Mouse (Mus musculus): ENCODE measurements at regions not wholly inside any gene's neighbourhood (a gene's known extent, or its start where the extent isn't known, plus 50 kb on each side); places are given as distances from the start of the nearest gene placed in this dataset.

GRCm38 (mm10) chr8:90762390-90762789 lies 54.8 kb downstream of the Gm19935 start:
- Histone ChIP-seq H3K4me2 (ENCODE audit: low read length) (no peak overlapping the region), H3K4me3 (ENCODE audit: low read depth, low read length) (no peak overlapping the region), H3K9me3 (replicated peaks; ENCODE audit: control insufficient read depth, low read length, poor library complexity, severe bottlenecking) (no peaks in the 10 kb centered on the region), H3K27me3 (ENCODE audit: control insufficient read depth, insufficient read depth, low read depth, low read length) (no peaks in the 10 kb centered on the region), H3K36me3 (ENCODE audit: control insufficient read depth, insufficient read depth, low read length) (no peaks in the 10 kb centered on the region), H3K9ac (ENCODE audit: low read depth, low read length) (no peak overlapping the region), H3K27ac (ENCODE audit: low read length) (no peak overlapping the region), H3K4me1 (ENCODE audit: control insufficient read depth, insufficient read depth, low read length) (peaks cover 6% of the 10 kb centered on the region; the same call in 1 of the 2 replicates)
- ATAC-seq, result no peak
- WGBS, result 73% methylated on average over 7 of the region's 7 CpGs

DNA sequence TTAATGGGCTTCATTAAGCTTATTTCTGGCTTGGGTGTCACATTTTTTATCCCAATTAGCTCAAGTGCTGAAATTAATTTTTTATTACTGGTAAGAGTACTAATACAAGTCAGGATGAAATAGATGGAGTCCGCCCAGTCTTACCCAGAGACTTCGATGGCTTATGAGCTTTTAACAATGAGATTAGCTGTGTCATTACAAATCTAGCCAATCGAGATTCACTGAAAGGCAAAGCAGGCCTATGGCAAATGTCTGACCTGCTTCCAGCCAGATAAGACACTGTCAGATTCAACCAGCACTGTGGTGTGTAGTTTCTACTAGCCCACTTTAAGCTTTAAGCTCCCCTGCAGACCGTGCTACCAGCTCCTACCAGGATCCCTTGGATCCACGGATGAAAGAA lies 55.2 kb downstream of the Gm19935 start:
- no peak overlapping the region for H3K27ac ChIP-seq (ENCODE audit: low read length)
- no peak for ATAC-seq

DNA sequence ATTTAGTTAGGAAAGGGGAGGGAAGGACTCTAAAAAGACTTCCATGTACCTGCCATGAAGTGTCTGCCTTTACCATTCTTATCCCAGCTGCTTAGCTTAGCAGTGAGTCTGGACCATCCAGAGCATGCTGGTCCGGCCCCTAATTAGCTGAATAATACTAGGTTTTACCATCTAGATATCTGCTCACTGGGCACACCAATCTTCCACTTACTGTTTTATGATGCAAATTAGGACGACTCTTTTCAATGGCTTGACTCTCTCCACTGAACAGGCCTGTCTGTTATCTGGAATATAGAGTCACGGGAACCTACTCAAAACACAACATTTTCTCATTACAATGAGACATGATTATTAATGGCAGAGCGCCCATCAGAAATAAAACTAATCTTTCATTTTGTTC lies 55.7 kb downstream of the Gm19935 start:
- Histone ChIP-seq H3K9ac (ENCODE audit: low read depth, low read length) (no peak overlapping the region), H3K4me2 (ENCODE audit: low read length) (no peak overlapping the region), H3K4me1 (ENCODE audit: control insufficient read depth, insufficient read depth, low read length) (peaks cover 6% of the 10 kb centered on the region; the same call in 1 of the 2 replicates), H3K36me3 (ENCODE audit: control insufficient read depth, insufficient read depth, low read length) (no peaks in the 10 kb centered on the region), H3K4me3 (ENCODE audit: low read depth, low read length) (no peak overlapping the region), H3K9me3 (replicated peaks; ENCODE audit: control insufficient read depth, low read length, poor library complexity, severe bottlenecking) (no peaks in the 10 kb centered on the region), H3K27ac (ENCODE audit: low read length) (no peak overlapping the region), H3K27me3 (ENCODE audit: control insufficient read depth, insufficient read depth, low read depth, low read length) (no peaks in the 10 kb centered on the region)
- no peak for ATAC-seq
- 34% methylated on average over 4 of the region's 4 CpGs for WGBS

More for the DNA sequence above, 55.2 kb downstream of the Gm19935 start:
- Histone ChIP-seq H3K4me3 (ENCODE audit: low read depth, low read length) (no peak overlapping the region), H3K9me3 (replicated peaks; ENCODE audit: control insufficient read depth, low read length, poor library complexity, severe bottlenecking) (no peaks in the 10 kb centered on the region), H3K9ac (ENCODE audit: low read depth, low read length) (no peak overlapping the region), H3K27me3 (ENCODE audit: control insufficient read depth, insufficient read depth, low read depth, low read length) (no peaks in the 10 kb centered on the region), H3K4me2 (ENCODE audit: low read length) (no peak overlapping the region), H3K36me3 (ENCODE audit: control insufficient read depth, insufficient read depth, low read length) (no peaks in the 10 kb centered on the region), H3K4me1 (ENCODE audit: control insufficient read depth, insufficient read depth, low read length) (peaks cover 6% of the 10 kb centered on the region; the same call in 1 of the 2 replicates)
- WGBS, result 60% methylated on average over 5 of the region's 5 CpGs

DNA sequence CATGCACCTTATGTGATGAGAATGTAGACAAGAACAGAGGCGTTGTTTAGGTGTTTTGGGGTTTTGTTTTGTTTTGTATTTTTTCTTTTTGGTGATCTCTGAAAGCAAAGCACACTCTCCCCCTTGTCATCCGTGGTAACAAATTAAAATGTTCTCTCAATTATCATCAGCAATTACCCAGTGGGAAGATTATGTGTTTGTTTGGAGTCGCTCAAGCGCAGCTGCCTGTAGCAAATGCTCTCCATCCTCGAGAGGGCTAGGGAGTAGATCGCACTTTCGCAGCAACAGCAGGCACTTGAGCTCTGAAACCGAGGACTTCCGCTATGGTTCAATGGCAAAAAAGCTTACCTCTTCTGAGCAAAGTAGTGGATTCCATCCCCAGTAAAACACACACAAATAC lies 57.7 kb downstream of the Gm19935 start:
- no peak overlapping the region for H3K4me3 ChIP-seq (ENCODE audit: low read depth, low read length)
- no peak overlapping the region for H3K4me2 ChIP-seq (ENCODE audit: low read length)
- H3K4me1 ChIP-seq (ENCODE audit: control insufficient read depth, insufficient read depth, low read length), result peaks cover 8% of the 10 kb centered on the region; the same call in 1 of the 2 replicates
- H3K27ac ChIP-seq (ENCODE audit: low read length), result no peak overlapping the region
- 43% methylated on average over 9 of the region's 9 CpGs for WGBS
- H3K36me3 ChIP-seq (ENCODE audit: control insufficient read depth, insufficient read depth, low read length), result no peaks in the 10 kb centered on the region
- no peak overlapping the region for H3K9ac ChIP-seq (ENCODE audit: low read depth, low read length)
- ATAC-seq, result no peak
- no peaks in the 10 kb centered on the region for H3K9me3 ChIP-seq (replicated peaks; ENCODE audit: control insufficient read depth, low read length, poor library complexity, severe bottlenecking)
- H3K27me3 ChIP-seq (ENCODE audit: control insufficient read depth, insufficient read depth, low read depth, low read length), result no peaks in the 10 kb centered on the region

GRCm38 (mm10) chr8:90755020-90755419 lies 62.2 kb downstream of the Gm19935 start:
- Histone ChIP-seq H3K4me3 (ENCODE audit: low read depth, low read length) (no peak overlapping the region), H3K27me3 (ENCODE audit: control insufficient read depth, insufficient read depth, low read depth, low read length) (no peaks in the 10 kb centered on the region), H3K4me1 (ENCODE audit: control insufficient read depth, insufficient read depth, low read length) (peaks cover 5% of the 10 kb centered on the region; the same call in 1 of the 2 replicates), H3K9ac (ENCODE audit: low read depth, low read length) (no peak overlapping the region), H3K4me2 (ENCODE audit: low read length) (no peak overlapping the region), H3K36me3 (ENCODE audit: control insufficient read depth, insufficient read depth, low read length) (no peaks in the 10 kb centered on the region), H3K9me3 (replicated peaks; ENCODE audit: control insufficient read depth, low read length, poor library complexity, severe bottlenecking) (peaks cover 2% of the 10 kb centered on the region; the same call in 1 of the 2 replicates), H3K27ac (ENCODE audit: low read length) (no peak overlapping the region)
- WGBS, result 61% methylated on average over 4 of the region's 4 CpGs
- ATAC-seq, result no peak

GRCm38 (mm10) chr8:90743546-90743945 lies 73.6 kb downstream of the Gm19935 start:
- no peak for ATAC-seq
- no peak overlapping the region for H3K27ac ChIP-seq (ENCODE audit: low read length)
- peaks cover 18% of the 10 kb centered on the region for H3K4me1 ChIP-seq (ENCODE audit: control insufficient read depth, insufficient read depth, low read length)
- 97% methylated on average over 2 of the region's 2 CpGs for WGBS
- no peak overlapping the region for H3K4me2 ChIP-seq (ENCODE audit: low read length)
- H3K9ac ChIP-seq (ENCODE audit: low read depth, low read length), result no peak overlapping the region
- no peaks in the 10 kb centered on the region for H3K36me3 ChIP-seq (ENCODE audit: control insufficient read depth, insufficient read depth, low read length)
- no peaks in the 10 kb centered on the region for H3K27me3 ChIP-seq (ENCODE audit: control insufficient read depth, insufficient read depth, low read depth, low read length)
- no peaks in the 10 kb centered on the region for H3K9me3 ChIP-seq (replicated peaks; ENCODE audit: control insufficient read depth, low read length, poor library complexity, severe bottlenecking)
- H3K4me3 ChIP-seq (ENCODE audit: low read depth, low read length), result no peak overlapping the region

DNA sequence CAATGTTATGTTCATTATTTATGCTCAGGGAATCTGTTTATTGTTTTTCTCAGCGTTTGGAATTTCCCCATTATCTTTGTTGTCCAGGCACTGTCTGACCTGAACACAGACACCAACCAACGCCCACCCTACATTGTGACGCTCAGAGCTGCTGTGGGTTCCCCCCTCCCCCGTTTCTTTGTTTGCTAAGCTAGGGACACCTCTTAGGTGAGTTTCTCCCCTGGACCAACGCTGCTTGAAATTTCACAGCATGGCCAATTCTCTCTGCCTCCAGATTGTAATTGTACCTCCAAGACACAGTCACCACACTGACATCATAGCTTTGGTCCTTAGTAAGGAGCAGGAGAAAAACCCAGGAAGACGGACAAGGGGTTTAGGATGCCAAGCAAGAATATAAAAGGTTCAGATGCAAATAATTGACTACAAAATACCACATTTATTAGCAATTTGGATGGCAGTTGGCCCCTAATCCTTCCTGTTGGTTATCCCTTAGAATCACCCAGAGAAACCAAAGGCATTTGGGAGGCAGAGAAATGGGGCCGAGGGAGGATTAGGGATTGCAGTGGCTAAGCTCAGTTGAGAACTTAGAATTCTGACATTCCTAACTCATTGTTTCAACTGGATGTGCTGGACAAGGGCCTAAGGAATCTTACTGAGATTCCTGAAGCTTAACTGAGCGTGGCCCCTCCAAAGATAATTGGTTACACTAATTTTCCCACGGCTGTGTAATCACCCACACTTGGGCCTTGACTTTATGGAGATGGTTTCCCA lies 76.0 kb downstream of the Gm19935 start:
- Histone ChIP-seq H3K9ac (ENCODE audit: low read depth, low read length) (no peak overlapping the region; the same call in 1 of the 2 replicates), H3K9me3 (replicated peaks; ENCODE audit: control insufficient read depth, low read length, poor library complexity, severe bottlenecking) (no peaks in the 10 kb centered on the region), H3K4me2 (ENCODE audit: low read length) (no peak overlapping the region), H3K4me3 (ENCODE audit: low read depth, low read length) (no peak overlapping the region), H3K36me3 (ENCODE audit: control insufficient read depth, insufficient read depth, low read length) (no peaks in the 10 kb centered on the region), H3K27me3 (ENCODE audit: control insufficient read depth, insufficient read depth, low read depth, low read length) (no peaks in the 10 kb centered on the region), H3K27ac (ENCODE audit: low read length) (peak overlapping the region; percentile 88), H3K4me1 (ENCODE audit: control insufficient read depth, insufficient read depth, low read length) (peaks cover 18% of the 10 kb centered on the region)
- WGBS, result 5% methylated on average over 9 of the region's 9 CpGs
- peak; percentile 86 for ATAC-seq

DNA sequence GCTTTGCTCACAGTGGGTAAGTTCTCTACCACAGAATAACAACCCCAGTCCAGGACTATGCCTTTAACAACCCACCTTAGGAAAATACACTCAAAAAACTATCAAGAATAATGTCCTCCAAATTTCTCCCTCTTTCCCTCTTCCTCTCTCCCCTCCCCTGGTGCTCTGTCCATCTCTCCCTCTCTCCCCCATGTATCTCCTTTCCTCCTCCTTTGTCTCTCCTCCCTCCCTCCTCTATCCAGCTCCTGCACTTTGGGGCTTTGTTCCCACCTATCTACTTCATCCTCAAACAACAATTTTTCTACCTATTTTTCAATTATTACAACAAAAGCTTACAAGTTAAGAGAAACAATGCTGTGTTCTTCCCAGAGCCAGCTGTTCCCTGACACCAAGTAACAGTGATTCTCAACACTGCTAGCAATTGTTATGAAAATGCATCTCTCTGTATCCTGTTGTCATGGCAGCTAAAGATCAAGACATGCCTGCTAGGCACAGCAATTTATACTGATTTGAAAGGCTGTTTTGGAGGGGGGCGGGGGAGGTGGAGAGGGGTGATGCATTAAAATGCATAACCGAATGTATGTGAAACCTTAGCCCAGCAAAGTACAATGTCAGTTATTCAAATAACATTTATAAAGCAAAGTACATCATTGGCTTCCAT lies 76.8 kb downstream of the Gm19935 start:
- Histone ChIP-seq H3K9me3 (replicated peaks; ENCODE audit: control insufficient read depth, low read length, poor library complexity, severe bottlenecking) (no peaks in the 10 kb centered on the region), H3K4me3 (ENCODE audit: low read depth, low read length) (no peak overlapping the region), H3K9ac (ENCODE audit: low read depth, low read length) (no peak overlapping the region), H3K27me3 (ENCODE audit: control insufficient read depth, insufficient read depth, low read depth, low read length) (no peaks in the 10 kb centered on the region), H3K4me2 (ENCODE audit: low read length) (no peak overlapping the region; the same call in 1 of the 2 replicates), H3K27ac (ENCODE audit: low read length) (peak overlapping the region; percentile 88), H3K4me1 (ENCODE audit: control insufficient read depth, insufficient read depth, low read length) (peaks cover 18% of the 10 kb centered on the region), H3K36me3 (ENCODE audit: control insufficient read depth, insufficient read depth, low read length) (no peaks in the 10 kb centered on the region)
- ATAC-seq, result peak; percentile 90
- 0% methylated on average over 2 of the region's 2 CpGs for WGBS

DNA sequence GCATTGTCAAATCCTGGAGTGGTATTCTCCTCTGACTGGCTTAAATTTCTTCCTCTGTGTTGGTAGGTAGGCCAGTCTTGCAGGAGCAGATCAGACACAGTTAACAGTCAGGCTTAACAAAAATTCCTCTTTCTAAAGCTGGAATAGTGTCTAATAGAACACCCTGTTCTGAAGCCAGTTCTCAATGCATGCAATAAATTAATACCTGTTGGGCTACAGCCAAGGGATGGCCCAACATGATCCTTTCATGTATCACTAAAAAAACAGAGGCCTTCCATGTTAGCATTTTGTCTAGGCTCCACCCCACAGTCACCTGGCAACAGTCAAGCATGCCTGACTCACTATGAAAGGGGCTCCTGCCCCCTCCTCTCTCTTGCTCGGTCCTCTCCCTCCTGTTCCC lies 89.2 kb downstream of the Gm19935 start:
- H3K27me3 ChIP-seq (ENCODE audit: control insufficient read depth, insufficient read depth, low read depth, low read length), result no peaks in the 10 kb centered on the region
- no peaks in the 10 kb centered on the region for H3K9me3 ChIP-seq (replicated peaks; ENCODE audit: control insufficient read depth, low read length, poor library complexity, severe bottlenecking)
- 8% methylated on average over 1 of the region's 1 CpGs for WGBS
- H3K4me3 ChIP-seq (ENCODE audit: low read depth, low read length), result no peak overlapping the region
- H3K4me1 ChIP-seq (ENCODE audit: control insufficient read depth, insufficient read depth, low read length), result no peaks in the 10 kb centered on the region
- no peak overlapping the region for H3K9ac ChIP-seq (ENCODE audit: low read depth, low read length)
- ATAC-seq, result no peak
- no peak overlapping the region for H3K27ac ChIP-seq (ENCODE audit: low read length)
- no peak overlapping the region for H3K4me2 ChIP-seq (ENCODE audit: low read length)
- H3K36me3 ChIP-seq (ENCODE audit: control insufficient read depth, insufficient read depth, low read length), result no peaks in the 10 kb centered on the region

All from midbrain, embryonic 16.5 days (tissue).